ENCODE assay signal across 8 mouse cellular contexts in the genomic region with DNA sequence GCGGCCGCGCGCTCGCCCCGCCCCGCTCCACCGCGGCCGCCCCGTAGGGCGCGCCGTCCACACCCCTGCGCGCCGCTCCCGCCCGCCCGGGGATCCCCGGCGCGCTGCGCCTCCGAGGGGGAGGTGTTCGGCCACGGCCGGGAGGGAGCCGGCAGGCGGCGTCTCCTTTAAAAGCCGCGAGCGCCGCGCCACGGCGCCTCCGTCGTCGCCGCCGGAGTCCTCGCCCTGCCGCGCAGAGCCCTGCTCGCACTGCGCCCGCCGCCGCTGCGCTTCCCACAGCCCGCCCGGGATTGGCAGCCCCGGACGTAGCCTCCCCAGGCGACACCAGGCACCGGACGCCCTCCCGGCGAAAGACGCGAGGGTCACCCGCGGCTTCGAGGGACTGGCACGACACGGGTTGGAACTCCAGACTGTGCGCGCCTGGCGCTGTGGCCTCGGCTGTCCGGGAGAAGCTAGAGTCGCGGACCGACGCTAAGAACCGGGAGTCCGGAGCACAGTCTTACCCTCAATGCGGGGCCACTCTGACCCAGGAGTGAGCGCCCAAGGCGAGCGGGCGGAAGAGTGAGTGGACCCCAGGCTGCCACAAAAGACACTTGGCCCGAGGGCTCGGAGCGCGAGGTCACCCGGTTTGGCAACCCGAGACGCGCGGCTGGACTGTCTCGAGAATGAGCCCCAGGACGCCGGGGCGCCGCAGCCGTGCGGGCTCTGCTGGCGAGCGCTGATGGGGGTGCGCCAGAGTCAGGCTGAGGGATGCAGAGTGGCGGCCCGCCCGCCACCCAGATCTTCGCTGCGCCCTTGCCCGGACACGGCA. TPM values are rescaled to one million over a fixed set of nuclear protein-coding genes. Genes with fewer than 3 reads are reported as not detected.
DNase-seq lines count a peak whose midpoint lies in the region; ATAC-seq and TF ChIP-seq lines count a peak whose summit lies in the region.

TSS of gene Bmp2 (plus strand) at position 129 of the 811 bp plus-strand sequence.

- no peak for TF ChIP-seq CTCF in cortical plate, adult 2 months (IDR thresholded peaks at IDR 0.05; ENCODE audit: extremely low read depth, insufficient read depth, low read length)
- no peak for TF ChIP-seq CTCF in hindbrain, postnatal 0 days (IDR thresholded peaks at IDR 0.05; ENCODE audit: low read depth)

- peak within 1 kb of the TSS; percentile 91 for H3K4me2 ChIP-seq in hindbrain, postnatal 0 days (ENCODE audit: low read depth, low read length)

- H3K27ac ChIP-seq in cortical plate, adult 2 months (ENCODE audit: insufficient read depth, low read length) = no peak within 1 kb of the TSS
- H3K27ac ChIP-seq in hindbrain, postnatal 0 days = no peak within 1 kb of the TSS
- no peak within 1 kb of the TSS for H3K27ac ChIP-seq in macrophage

- TF ChIP-seq POLR2A in cortical plate, adult 2 months (IDR thresholded peaks at IDR 0.05; ENCODE audit: extremely low read depth, insufficient read depth, low read length) = no peak

- ATAC-seq in hindbrain, postnatal 0 days = peak; percentile 67

- no peaks in the 10 kb centered on the region for H3K4me1 ChIP-seq in cortical plate, adult 2 months (ENCODE audit: control insufficient read depth, insufficient read depth, low read length)
- peaks cover 8% of the 10 kb centered on the region; the same call in 1 of the 2 replicates for H3K4me1 ChIP-seq in hindbrain, postnatal 0 days (ENCODE audit: insufficient read depth, low read length)

- H3K27me3 ChIP-seq in hindbrain, postnatal 0 days (ENCODE audit: insufficient read depth, low read length) = peaks cover 23% of the 10 kb centered on the region

- peak within 1 kb of the TSS; percentile 35 for H3K9ac ChIP-seq in hindbrain, postnatal 0 days (replicated peaks; ENCODE audit: low read length)

- peak within 1 kb of the TSS; percentile 79 for H3K4me3 ChIP-seq in cortical plate, adult 2 months (ENCODE audit: insufficient read depth, low read length)
- H3K4me3 ChIP-seq in hindbrain, postnatal 0 days (ENCODE audit: low read length) = peak within 1 kb of the TSS; percentile 60
- no peak within 1 kb of the TSS; the same call in 1 of the 2 replicates for H3K4me3 ChIP-seq in macrophage (ENCODE audit: inconsistent target)

- H3K9me3 ChIP-seq in hindbrain, postnatal 0 days (ENCODE audit: low read length) = no peaks in the 10 kb centered on the region

- no peaks in the 10 kb centered on the region for H3K79me2 ChIP-seq in macrophage (ENCODE audit: inconsistent target)

- WGBS in hindbrain, postnatal 0 days = under 1% methylated on average over 104 of the region's 110 CpGs
- 2% methylated on average over 78 of the region's 110 CpGs for WGBS in macrophage (ENCODE audit: missing documents)

- DNase-seq in ZHBTc4 (ENCODE audit: low read depth, low spot score) = peak; percentile 78
- peak; percentile 74 for DNase-seq in gastrocnemius, postnatal 25 days
- peak; percentile 73 for DNase-seq in hindbrain, postnatal 0 days (ENCODE audit: low spot score)
- DNase-seq in left cerebral cortex, postnatal 25 days (ENCODE audit: low spot score in 2 of 2) = peak; percentile 48 to 59
- DNase-seq in right cerebral cortex, postnatal 14 days = peak; percentile 67
- DNase-seq in T-cell, adult 2 months (ENCODE audit: low spot score) = no peak

- intact Hi-C loops in left cerebral cortex, postnatal 25 days (cut with DNase I) = loop anchor here (5.0 kb wide), 1 partner anchor 440 kb away; no protein-coding TSS in a partner anchor

- no peaks in the 10 kb centered on the region for H3K36me3 ChIP-seq in hindbrain, postnatal 0 days (ENCODE audit: insufficient read depth, low read length)
- no peaks in the 10 kb centered on the region for H3K36me3 ChIP-seq in macrophage (ENCODE audit: inconsistent target)

RNA-seq across cellular contexts. Expression of gene Bmp2, which starts in this region (rescaled TPM):
- polyA plus RNA-seq in cortical plate, adult 2 months (2012; rRNA removed) = 1.5 and 2.0 TPM in 2 replicates
- total RNA-seq in gastrocnemius, postnatal 25 days (2021) = 1 to 10 TPM in 1 of 2 experiments, under 1 TPM in 1; 0.86 to 1.9 TPM
- 3.0 and 3.1 TPM in 2 replicates for total RNA-seq in hindbrain, postnatal 0 days (2014; rRNA removed)
- 2.0 and 2.1 TPM in 2 replicates for polyA plus RNA-seq in hindbrain, postnatal 0 days (2015; fragmentation: Nextera tagmentation; extraction: Ambion mirVana)
- total RNA-seq in left cerebral cortex, postnatal 25 days (2021) = 1 to 10 TPM; 3.6 to 4.5 TPM
- total RNA-seq in macrophage (2018; cell fraction: chromatin; rRNA removed) = 10 to 100 TPM in 6 of 26 experiments, 1 to 10 TPM in 13, under 1 TPM in 7; 0.37 to 54.8 (median 2.2) TPM
- total RNA-seq in macrophage (2018; cell fraction: cytosol; rRNA removed) = 10 to 100 TPM in 11 of 26 experiments, 1 to 10 TPM in 15; 1.2 to 42.4 (median 5.1) TPM
- total RNA-seq in macrophage (2018; cell fraction: nucleus; rRNA removed) = 10 to 100 TPM in 9 of 26 experiments, 1 to 10 TPM in 17; 1.3 to 84.6 (median 5.4) TPM
- 2.2 to 11.1 TPM (median 5.0 TPM) in 3 replicates for polyA plus RNA-seq in macrophage (2018)
